Mouse (Mus musculus): ENCODE results near the gene Lactbl1. TPM values are rescaled to one million over a fixed set of nuclear protein-coding genes. Genes with fewer than 3 reads are reported as not detected.

The Lactbl1 gene
- polyA plus RNA-seq, 1 experiment, result 0.04 TPM

DNA sequence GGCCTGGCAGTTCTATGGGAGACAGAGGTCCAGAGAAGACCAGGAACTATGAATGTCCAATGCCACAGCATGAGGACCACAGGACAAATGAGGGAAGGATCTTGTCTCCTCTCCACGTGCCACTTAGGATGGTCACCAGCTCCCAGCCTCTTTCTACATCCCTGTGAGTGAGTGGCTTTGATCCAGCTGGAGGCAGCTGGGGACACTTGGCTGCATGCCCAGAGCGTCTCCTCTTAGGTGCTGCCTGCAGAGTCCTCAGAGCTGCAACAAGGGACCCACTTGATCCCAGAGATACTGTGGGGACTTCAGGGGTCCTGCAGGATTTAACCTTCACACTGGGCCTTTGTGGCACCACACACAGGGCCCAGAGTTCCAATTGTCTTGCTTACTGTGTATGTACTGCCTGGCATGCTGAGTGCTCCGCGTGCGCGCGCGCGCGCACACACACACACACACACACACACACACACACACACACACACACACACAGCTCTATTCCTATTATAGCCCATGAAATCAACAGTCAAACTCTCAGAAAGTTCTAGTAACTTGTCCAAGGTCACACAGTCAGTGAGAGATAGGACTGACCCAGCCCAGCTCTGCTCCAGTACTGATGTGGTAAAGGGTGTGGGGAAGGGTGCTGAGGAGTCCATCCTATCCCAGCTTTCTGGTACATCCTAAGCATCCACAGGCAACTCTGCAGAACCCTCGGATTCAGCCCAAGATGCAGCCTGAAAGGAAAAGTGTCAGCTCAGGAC lies 9.0 kb downstream of the Lactbl1 start:
- Histone ChIP-seq H3K4me3 (replicated peaks) (no peak overlapping the region), H3K9me3 (peaks cover 32% of the 10 kb centered on the region), H3K36me3 (replicated peaks; ENCODE audit: low read length) (peaks cover 3% of the 10 kb centered on the region), H3K4me1 (peaks cover 21% of the 10 kb centered on the region), H3K27me3 (replicated peaks) (peaks cover 50% of the 10 kb centered on the region)
- TF ChIP-seq GATA1 (IDR thresholded peaks at IDR 0.05; ENCODE audit: borderline replicate concordance, low read length), result no peak
- no peak for TF ChIP-seq FLI1 (IDR thresholded peaks at IDR 0.05; ENCODE audit: low read length)

- Histone ChIP-seq H3K9me3 (peaks cover 32% of the 10 kb centered on the region), H3K36me3 (replicated peaks; ENCODE audit: low read length) (no peaks in the 10 kb centered on the region), H3K4me3 (replicated peaks) (no peak overlapping the region), H3K4me1 (peaks cover 20% of the 10 kb centered on the region), H3K27me3 (replicated peaks) (peaks cover 59% of the 10 kb centered on the region)
- no peak for TF ChIP-seq FLI1 (IDR thresholded peaks at IDR 0.05; ENCODE audit: low read length)
- TF ChIP-seq GATA1 (IDR thresholded peaks at IDR 0.05; ENCODE audit: borderline replicate concordance, low read length), result no peak
These were observed 13.6 kb downstream of the Lactbl1 start for GRCm38 (mm10) chr4:136635995-136636394.

DNA sequence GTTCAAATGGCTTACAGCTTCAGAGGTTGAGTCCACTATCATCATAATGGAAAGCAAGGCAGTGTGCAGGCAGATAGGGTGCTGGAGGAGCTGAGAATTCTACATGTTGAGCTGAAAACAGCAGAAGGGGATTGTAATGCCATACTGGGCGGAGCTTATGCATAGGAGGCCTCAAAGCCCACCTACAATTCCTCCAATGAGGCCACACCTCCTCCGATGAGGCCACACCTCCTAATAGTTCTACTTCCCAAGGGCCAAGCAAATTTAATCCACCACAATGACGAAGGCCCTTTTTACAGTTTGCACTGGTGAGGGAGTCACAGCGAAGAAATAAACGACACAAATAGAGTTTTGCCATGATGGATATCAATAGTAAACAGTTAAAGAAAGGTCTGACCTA lies 14.1 kb downstream of the Lactbl1 start:
- peaks cover 54% of the 10 kb centered on the region for H3K27me3 ChIP-seq (replicated peaks)
- H3K36me3 ChIP-seq (replicated peaks; ENCODE audit: low read length), result no peaks in the 10 kb centered on the region
- no peak for TF ChIP-seq FLI1 (IDR thresholded peaks at IDR 0.05; ENCODE audit: low read length)
- no peak for TF ChIP-seq GATA1 (IDR thresholded peaks at IDR 0.05; ENCODE audit: borderline replicate concordance, low read length)

GRCm38 (mm10) chr4:136636983-136637562 lies 14.7 kb downstream of the Lactbl1 start:
- Histone ChIP-seq H3K4me1 (peaks cover 20% of the 10 kb centered on the region), H3K9me3 (peaks cover 32% of the 10 kb centered on the region), H3K4me3 (replicated peaks) (peak overlapping the region; percentile 79), H3K27me3 (replicated peaks) (peaks cover 51% of the 10 kb centered on the region), H3K36me3 (replicated peaks; ENCODE audit: low read length) (no peaks in the 10 kb centered on the region)
- TF ChIP-seq GATA1 (IDR thresholded peaks at IDR 0.05; ENCODE audit: borderline replicate concordance, low read length), result no peak
- no peak for TF ChIP-seq FLI1 (IDR thresholded peaks at IDR 0.05; ENCODE audit: low read length)

More for the DNA sequence above, 14.1 kb downstream of the Lactbl1 start:
- Histone ChIP-seq H3K4me3 (replicated peaks) (no peak overlapping the region), H3K4me1 (peaks cover 20% of the 10 kb centered on the region), H3K9me3 (peaks cover 32% of the 10 kb centered on the region)

DNA sequence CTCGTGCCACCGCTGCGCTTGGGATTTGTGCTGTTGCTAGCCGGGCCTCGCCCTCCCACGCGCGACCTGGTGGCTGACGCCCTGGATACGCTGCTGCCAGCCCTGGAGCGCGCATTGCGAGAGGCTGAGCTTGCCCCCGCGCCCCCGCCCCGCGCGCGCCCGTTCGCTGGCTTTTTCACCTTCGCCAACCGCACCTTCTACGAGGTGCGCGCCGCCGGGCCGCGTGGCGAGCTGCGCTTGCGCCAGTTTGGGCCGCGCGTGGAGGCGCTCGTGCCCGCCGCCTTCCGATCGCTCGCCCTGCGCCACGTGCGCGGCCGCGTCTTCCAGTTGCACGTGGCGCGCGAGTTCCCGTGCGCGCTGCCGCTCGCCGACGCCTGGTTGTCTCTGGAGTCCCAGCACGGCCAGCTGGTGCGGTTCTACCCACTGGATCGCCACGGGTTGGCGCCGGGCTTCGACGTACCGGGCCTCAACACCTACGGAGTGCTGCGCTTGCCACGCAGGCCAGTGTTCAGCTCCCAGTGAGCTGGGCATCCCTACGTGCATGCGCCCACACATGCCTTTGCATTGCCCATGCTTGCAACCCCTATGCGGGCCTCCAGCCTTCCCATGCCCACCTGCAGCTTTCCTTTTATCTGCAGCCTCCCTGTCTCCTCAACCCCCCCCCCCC lies 15.3 kb downstream of the Lactbl1 start:
- no peak for TF ChIP-seq FLI1 (IDR thresholded peaks at IDR 0.05; ENCODE audit: low read length)
- peaks cover 19% of the 10 kb centered on the region for H3K4me1 ChIP-seq
- H3K36me3 ChIP-seq (replicated peaks; ENCODE audit: low read length), result no peaks in the 10 kb centered on the region
- peak overlapping the region; percentile 79 for H3K4me3 ChIP-seq (replicated peaks)
- H3K9me3 ChIP-seq, result peaks cover 32% of the 10 kb centered on the region
- H3K27me3 ChIP-seq (replicated peaks), result peaks cover 50% of the 10 kb centered on the region

- Histone ChIP-seq H3K4me3 (replicated peaks) (no peak overlapping the region), H3K4me1 (peaks cover 17% of the 10 kb centered on the region), H3K36me3 (replicated peaks; ENCODE audit: low read length) (no peaks in the 10 kb centered on the region), H3K9me3 (peaks cover 32% of the 10 kb centered on the region), H3K27me3 (replicated peaks) (peaks cover 49% of the 10 kb centered on the region)
- TF ChIP-seq FLI1 (IDR thresholded peaks at IDR 0.05; ENCODE audit: low read length), result no peak
- no peak for TF ChIP-seq GATA1 (IDR thresholded peaks at IDR 0.05; ENCODE audit: borderline replicate concordance, low read length)
These were observed 15.9 kb downstream of the Lactbl1 start for GRCm38 (mm10) chr4:136638230-136638750.

- peaks cover 32% of the 10 kb centered on the region for H3K9me3 ChIP-seq
- H3K4me3 ChIP-seq (replicated peaks), result no peak overlapping the region
- H3K27me3 ChIP-seq (replicated peaks), result peaks cover 47% of the 10 kb centered on the region
- no peaks in the 10 kb centered on the region for H3K36me3 ChIP-seq (replicated peaks; ENCODE audit: low read length)
- peaks cover 17% of the 10 kb centered on the region for H3K4me1 ChIP-seq
- no peak for TF ChIP-seq FLI1 (IDR thresholded peaks at IDR 0.05; ENCODE audit: low read length)
- no peak for TF ChIP-seq GATA1 (IDR thresholded peaks at IDR 0.05; ENCODE audit: borderline replicate concordance, low read length)
These were observed 16.5 kb downstream of the Lactbl1 start for GRCm38 (mm10) chr4:136638890-136639289.

DNA sequence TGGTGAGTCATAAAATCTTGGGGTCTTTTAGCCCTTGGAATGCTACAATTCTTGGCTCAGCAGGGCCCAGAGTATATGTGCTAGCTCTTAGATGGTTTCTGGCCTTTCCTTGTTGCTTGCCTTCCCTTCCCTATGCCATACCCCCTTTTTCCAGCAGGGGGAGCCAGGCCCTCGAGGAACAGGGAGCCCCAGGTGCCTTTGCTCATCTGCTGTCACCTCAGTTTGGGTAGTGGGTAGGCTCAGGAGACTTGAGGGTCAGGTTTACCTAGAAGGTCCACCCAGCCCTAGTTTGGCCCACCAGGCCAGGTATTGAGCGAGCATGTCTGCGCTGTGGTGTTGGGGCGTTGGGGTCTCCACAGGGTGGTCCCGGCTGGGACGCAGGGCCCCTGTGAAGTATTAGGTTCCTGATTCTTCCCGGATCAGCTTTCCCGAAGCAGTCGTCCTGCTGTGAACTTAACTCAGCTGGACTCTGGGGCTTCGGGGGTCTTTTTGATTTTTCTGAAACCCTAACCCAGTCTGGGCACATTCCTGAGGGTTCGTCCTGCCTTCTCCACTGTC lies 26.6 kb downstream of the Lactbl1 start:
- Histone ChIP-seq H3K36me3 (replicated peaks; ENCODE audit: low read length) (no peaks in the 10 kb centered on the region), H3K27me3 (replicated peaks) (peaks cover 31% of the 10 kb centered on the region), H3K9me3 (peaks cover 18% of the 10 kb centered on the region), H3K4me1 (peaks cover 45% of the 10 kb centered on the region), H3K4me3 (replicated peaks) (no peak overlapping the region)
- TF ChIP-seq GATA1 (IDR thresholded peaks at IDR 0.05; ENCODE audit: borderline replicate concordance, low read length) (no peak), FLI1 (IDR thresholded peaks at IDR 0.05; ENCODE audit: low read length) (no peak)

GRCm38 (mm10) chr4:136649480-136650196 lies 27.2 kb downstream of the Lactbl1 start:
- H3K4me1 ChIP-seq, result peaks cover 51% of the 10 kb centered on the region
- TF ChIP-seq GATA1 (IDR thresholded peaks at IDR 0.05; ENCODE audit: borderline replicate concordance, low read length) (no peak), FLI1 (IDR thresholded peaks at IDR 0.05; ENCODE audit: low read length) (no peak)
- no peaks in the 10 kb centered on the region for H3K36me3 ChIP-seq (replicated peaks; ENCODE audit: low read length)
- peaks cover 27% of the 10 kb centered on the region for H3K27me3 ChIP-seq (replicated peaks)
- no peak overlapping the region for H3K4me3 ChIP-seq (replicated peaks)
- peaks cover 12% of the 10 kb centered on the region for H3K9me3 ChIP-seq

Measured in megakaryocyte, embryonic 14.5 days (primary cell).